Mouse (Mus musculus): ENCODE results near the gene Hdac9. TPM values are rescaled to one million over a fixed set of nuclear protein-coding genes. Genes with fewer than 3 reads are reported as not detected.
"Not testable (repeated sequence)": the region's sequence is repeated elsewhere in the genome, so short reads cannot be mapped to it uniquely, and the experiment has no call there.

Gene Hdac9
- polyA plus RNA-seq, 1 experiment from 2014 or later = 10.1 TPM

DNA sequence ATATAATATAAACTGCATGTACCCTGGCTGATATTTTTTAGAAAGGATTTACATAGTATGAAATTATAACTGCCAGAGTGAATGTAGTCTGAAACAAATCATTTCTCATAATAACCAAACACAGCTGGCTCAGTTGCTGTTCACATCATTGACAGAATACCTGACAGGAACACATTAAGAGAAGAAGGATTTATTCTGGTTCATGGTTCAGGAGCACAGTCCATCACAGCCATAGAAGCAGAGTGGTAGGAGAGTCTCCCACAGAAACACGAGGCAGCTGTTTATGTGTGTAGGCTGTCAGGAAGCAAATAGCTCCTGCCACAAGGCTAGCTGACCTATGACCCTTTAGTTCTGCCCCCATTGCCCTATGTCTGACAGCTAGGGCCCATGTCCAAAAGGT lies 803.6 kb downstream of the Hdac9 start:
- no peak for DNase-seq (ENCODE audit: low spot score)
- no peaks in the 10 kb centered on the region for H3K9me3 ChIP-seq
- no peaks in the 10 kb centered on the region for H3K36me3 ChIP-seq
- WGBS = 23% methylated on average over 1 of the region's 1 CpGs
- no peaks in the 10 kb centered on the region for H3K27me3 ChIP-seq (ENCODE audit: insufficient read depth, poor library complexity, severe bottlenecking)
- H3K4me3 ChIP-seq = no peak overlapping the region
- H3K27ac ChIP-seq = no peak overlapping the region
- no peaks in the 10 kb centered on the region for H3K4me1 ChIP-seq (replicated peaks)

DNA sequence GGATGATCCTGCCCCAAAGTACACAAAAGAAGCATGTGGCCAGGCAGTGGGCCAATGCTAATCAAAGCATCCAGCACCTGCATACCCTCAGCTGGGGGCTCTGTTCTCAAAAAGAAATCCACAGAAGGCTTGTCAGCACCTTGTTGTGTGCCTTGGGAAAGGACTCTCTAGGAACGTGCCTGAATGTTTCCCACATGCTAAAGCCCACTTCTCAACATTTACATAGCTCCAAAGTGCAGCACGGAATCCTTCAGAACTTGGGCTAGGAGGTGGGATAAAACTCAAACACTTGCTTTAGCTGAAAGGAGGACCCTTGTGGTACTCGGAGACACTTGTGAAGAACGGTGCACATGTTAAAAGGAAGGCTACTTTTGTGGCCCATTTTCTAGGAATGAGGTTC lies 823.9 kb downstream of the Hdac9 start:
- H3K27ac ChIP-seq = no peak overlapping the region
- H3K36me3 ChIP-seq = no peaks in the 10 kb centered on the region
- WGBS = 75% methylated on average over 4 of the region's 4 CpGs
- no peaks in the 10 kb centered on the region for H3K9me3 ChIP-seq
- no peaks in the 10 kb centered on the region for H3K27me3 ChIP-seq (ENCODE audit: insufficient read depth, poor library complexity, severe bottlenecking)
- no peak overlapping the region for H3K4me3 ChIP-seq
- no peak for DNase-seq (ENCODE audit: low spot score)
- no peaks in the 10 kb centered on the region for H3K4me1 ChIP-seq (replicated peaks)

DNA sequence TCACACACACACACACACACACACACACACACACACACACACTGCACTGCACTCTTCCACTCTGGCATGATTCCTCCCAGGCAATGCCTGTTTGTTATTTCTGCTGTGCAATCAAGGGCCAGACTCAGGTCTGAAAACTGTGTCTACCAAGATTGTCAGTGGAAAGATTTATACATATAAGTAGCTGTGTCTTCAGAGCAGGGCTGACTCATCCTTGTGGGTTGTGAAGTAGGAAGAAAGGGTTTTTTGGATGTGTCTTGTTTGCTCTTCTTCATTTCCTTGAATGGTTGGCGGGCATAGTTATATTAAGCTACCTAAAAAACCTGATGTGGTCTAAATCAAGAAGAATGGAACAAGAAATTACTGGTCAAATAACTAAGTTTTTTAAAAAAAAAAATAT lies 825.0 kb downstream of the Hdac9 start:
- Histone ChIP-seq H3K9me3 (no peaks in the 10 kb centered on the region), H3K4me3 (no peak overlapping the region), H3K4me1 (replicated peaks) (no peaks in the 10 kb centered on the region), H3K27ac (no peak overlapping the region), H3K36me3 (no peaks in the 10 kb centered on the region), H3K27me3 (ENCODE audit: insufficient read depth, poor library complexity, severe bottlenecking) (no peaks in the 10 kb centered on the region)
- 95% methylated on average over 1 of the region's 1 CpGs for WGBS
- DNase-seq (ENCODE audit: low spot score) = no peak

DNA sequence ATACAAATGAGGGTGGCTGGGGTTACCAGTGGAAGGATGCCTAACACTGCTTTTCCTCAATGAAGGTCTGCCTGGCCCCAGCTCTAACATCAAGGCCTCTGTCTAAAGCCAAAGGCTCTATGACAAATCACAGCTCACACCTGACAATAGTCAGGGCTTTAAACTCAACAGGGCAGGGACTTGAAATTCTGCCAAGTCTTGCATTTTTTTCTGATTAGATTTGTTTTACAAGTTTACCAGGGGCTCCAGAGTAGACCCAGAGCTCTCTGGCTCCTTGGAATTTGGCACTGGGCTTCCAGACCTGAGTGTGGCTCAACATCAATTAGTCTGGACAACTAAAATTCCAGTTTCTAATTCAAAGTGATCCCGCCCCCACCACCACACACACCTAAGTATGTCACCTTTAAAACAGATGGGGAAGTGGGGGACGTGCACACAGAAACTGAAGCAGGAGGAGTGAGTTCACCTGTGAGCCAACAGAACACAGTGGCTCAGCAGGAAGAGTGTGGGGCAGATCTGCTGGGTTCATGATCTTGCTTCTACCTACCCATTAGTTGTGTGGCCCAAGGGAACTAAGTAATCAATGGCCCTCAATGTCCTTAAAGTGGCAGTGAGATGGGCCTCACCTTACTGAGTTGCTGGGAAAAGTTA lies 829.5 kb downstream of the Hdac9 start:
- Histone ChIP-seq H3K9me3 (no peaks in the 10 kb centered on the region), H3K36me3 (no peaks in the 10 kb centered on the region), H3K4me3 (no peak overlapping the region), H3K4me1 (replicated peaks) (no peaks in the 10 kb centered on the region), H3K27ac (no peak overlapping the region), H3K27me3 (ENCODE audit: insufficient read depth, poor library complexity, severe bottlenecking) (no peaks in the 10 kb centered on the region)
- DNase-seq (ENCODE audit: low spot score) = no peak
- 88% methylated on average over 2 of the region's 2 CpGs for WGBS

DNA sequence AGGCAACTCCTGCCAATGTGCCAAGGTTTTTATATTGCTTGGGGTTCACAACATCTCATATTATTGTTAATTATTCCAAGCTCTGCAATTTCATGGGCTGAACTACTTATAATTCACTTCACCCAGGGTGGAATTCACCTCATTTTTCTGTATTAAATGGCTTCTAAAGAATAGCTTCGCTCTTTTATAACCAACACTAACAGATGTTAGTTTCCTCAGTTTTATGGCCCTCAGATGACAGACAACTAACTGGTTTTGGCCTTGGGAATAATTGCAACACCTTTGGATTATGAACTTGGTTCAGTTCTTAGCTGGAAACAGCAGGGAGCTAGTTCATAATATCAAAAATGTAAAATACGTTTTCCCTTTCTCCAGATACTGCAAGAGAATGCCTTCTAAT lies 839.9 kb downstream of the Hdac9 start:
- 91% methylated on average over 2 of the region's 2 CpGs for WGBS
- no peak for DNase-seq (ENCODE audit: low spot score)
- no peak overlapping the region for H3K4me3 ChIP-seq
- H3K9me3 ChIP-seq = no peaks in the 10 kb centered on the region
- no peaks in the 10 kb centered on the region for H3K36me3 ChIP-seq
- H3K4me1 ChIP-seq (replicated peaks) = no peaks in the 10 kb centered on the region
- no peaks in the 10 kb centered on the region for H3K27me3 ChIP-seq (ENCODE audit: insufficient read depth, poor library complexity, severe bottlenecking)
- no peak overlapping the region for H3K27ac ChIP-seq

DNA sequence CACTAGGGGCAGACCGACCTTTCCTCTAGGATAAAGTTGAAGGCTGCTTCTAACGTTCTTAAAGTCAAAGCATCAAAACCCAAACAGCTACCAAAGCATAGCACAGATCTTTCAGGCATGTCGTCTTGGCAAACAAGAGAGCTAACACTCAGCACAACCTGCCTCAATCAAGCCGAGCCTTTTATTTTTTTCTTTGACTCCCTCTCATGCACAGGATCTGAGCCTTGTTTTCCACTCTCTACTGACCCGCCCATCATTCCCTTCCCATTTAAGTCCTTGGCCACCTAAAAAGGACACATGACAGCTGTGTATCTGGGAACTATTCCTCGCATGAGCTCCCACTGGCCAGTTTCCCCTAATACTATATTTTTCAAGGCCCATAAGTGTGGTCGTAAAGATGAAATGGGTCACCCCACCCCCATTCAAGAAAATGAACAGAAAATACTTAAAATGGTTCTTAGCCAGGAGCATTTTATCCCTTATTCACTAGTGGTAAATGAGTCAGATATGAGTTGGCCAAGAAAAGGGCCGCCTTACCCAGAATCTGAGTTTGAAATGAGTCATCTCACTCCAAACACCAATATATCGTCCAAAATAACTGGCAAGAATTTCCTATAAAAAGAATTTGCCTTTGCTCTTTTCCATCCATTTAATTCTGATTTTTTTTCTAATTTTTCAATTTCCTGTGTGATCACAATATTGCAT lies 840.9 kb downstream of the Hdac9 start:
- DNase-seq (ENCODE audit: low spot score) = no peak
- H3K27me3 ChIP-seq (ENCODE audit: insufficient read depth, poor library complexity, severe bottlenecking) = no peaks in the 10 kb centered on the region
- no peaks in the 10 kb centered on the region for H3K36me3 ChIP-seq
- H3K27ac ChIP-seq = no peak overlapping the region
- H3K4me3 ChIP-seq = no peak overlapping the region
- H3K9me3 ChIP-seq = no peaks in the 10 kb centered on the region
- 79% methylated on average over 9 of the region's 9 CpGs for whole genome bisulfite sequencing
- no peaks in the 10 kb centered on the region for H3K4me1 ChIP-seq (replicated peaks)

- Histone ChIP-seq H3K27ac (no peak overlapping the region), H3K27me3 (ENCODE audit: insufficient read depth, poor library complexity, severe bottlenecking) (no peaks in the 10 kb centered on the region), H3K9me3 (no peaks in the 10 kb centered on the region), H3K4me3 (no peak overlapping the region), H3K4me1 (replicated peaks) (no peaks in the 10 kb centered on the region), H3K36me3 (no peaks in the 10 kb centered on the region)
- DNase-seq (ENCODE audit: low spot score) = no peak
- 92% methylated on average over 5 of the region's 5 CpGs for WGBS
These were observed 864.4 kb downstream of the Hdac9 start for GRCm38 (mm10) chr12:34052508-34052907.

DNA sequence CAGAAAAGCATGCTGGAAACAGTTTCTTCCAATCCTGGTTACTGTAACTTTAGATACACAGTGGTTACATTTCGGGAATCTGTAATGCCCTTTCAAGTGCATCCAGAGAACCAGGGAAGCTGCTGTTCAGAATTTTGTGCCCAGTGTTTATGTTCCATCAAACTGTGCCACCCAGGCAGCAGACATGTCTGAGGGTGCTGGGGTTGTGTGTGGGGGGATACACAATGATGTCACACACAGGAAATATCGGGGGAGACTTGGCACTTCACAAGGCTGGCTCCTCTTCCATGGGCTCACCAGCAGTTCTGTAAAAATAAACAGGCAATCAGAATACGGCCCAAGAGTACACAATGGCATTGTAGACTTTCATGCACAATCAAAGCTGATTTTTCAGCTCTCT lies 864.9 kb downstream of the Hdac9 start:
- WGBS = 69% methylated on average over 3 of the region's 3 CpGs
- no peaks in the 10 kb centered on the region for H3K27me3 ChIP-seq (ENCODE audit: insufficient read depth, poor library complexity, severe bottlenecking)
- no peaks in the 10 kb centered on the region for H3K36me3 ChIP-seq
- no peak overlapping the region for H3K27ac ChIP-seq
- H3K9me3 ChIP-seq = no peaks in the 10 kb centered on the region
- no peaks in the 10 kb centered on the region for H3K4me1 ChIP-seq (replicated peaks)
- H3K4me3 ChIP-seq = no peak overlapping the region
- DNase-seq (ENCODE audit: low spot score) = no peak

GRCm38 (mm10) chr12:34051112-34051511 lies 865.8 kb downstream of the Hdac9 start:
- H3K9me3 ChIP-seq = no peaks in the 10 kb centered on the region
- 56% methylated on average over 7 of the region's 7 CpGs for WGBS
- H3K27me3 ChIP-seq (ENCODE audit: insufficient read depth, poor library complexity, severe bottlenecking) = no peaks in the 10 kb centered on the region
- DNase-seq (ENCODE audit: low spot score) = no peak
- no peaks in the 10 kb centered on the region for H3K4me1 ChIP-seq (replicated peaks)
- no peaks in the 10 kb centered on the region for H3K36me3 ChIP-seq
- H3K27ac ChIP-seq = no peak overlapping the region
- no peak overlapping the region for H3K4me3 ChIP-seq

DNA sequence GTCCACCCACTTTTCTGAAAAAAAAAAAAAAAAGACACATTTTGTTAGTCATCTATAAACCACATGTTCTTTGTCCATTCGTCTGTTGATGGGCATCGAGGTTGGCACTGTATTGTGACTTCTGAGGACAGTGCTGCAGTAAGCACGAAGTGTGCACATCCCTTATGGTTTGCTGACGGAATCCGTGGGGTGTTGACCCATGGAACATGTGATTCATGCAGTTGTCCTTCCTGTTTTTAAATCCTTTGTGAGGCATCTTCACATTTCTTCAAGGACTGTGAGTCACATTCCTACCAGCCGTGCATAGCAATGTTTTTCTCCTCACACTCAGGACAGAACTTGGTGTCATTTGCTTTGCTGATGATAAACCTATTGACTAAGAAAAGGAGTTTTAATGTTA lies 875.9 kb downstream of the Hdac9 start:
- 86% methylated on average over 6 of the region's 6 CpGs for WGBS

GRCm38 (mm10) chr12:34040061-34040460 lies 876.8 kb downstream of the Hdac9 start:
- 82% methylated on average over 7 of the region's 7 CpGs for WGBS
- Histone ChIP-seq H3K27me3 (ENCODE audit: insufficient read depth, poor library complexity, severe bottlenecking) (no peaks in the 10 kb centered on the region), H3K4me3 (no peak overlapping the region), H3K4me1 (replicated peaks) (no peaks in the 10 kb centered on the region), H3K36me3 (no peaks in the 10 kb centered on the region), H3K9me3 (no peaks in the 10 kb centered on the region), H3K27ac (no peak overlapping the region)
- no peak for DNase-seq (ENCODE audit: low spot score)

More for the DNA sequence above, 875.9 kb downstream of the Hdac9 start:
- no peak for DNase-seq (ENCODE audit: low spot score)
- Histone ChIP-seq H3K4me3 (no peak overlapping the region), H3K27me3 (ENCODE audit: insufficient read depth, poor library complexity, severe bottlenecking) (no peaks in the 10 kb centered on the region), H3K4me1 (replicated peaks) (no peaks in the 10 kb centered on the region), H3K9me3 (no peaks in the 10 kb centered on the region), H3K36me3 (no peaks in the 10 kb centered on the region), H3K27ac (no peak overlapping the region)

GRCm38 (mm10) chr12:34009796-34010195 lies 907.1 kb downstream of the Hdac9 start:
- not testable (repeated sequence) for H3K27ac ChIP-seq; H3K27me3 ChIP-seq (ENCODE audit: insufficient read depth, poor library complexity, severe bottlenecking); H3K4me3 ChIP-seq; H3K36me3 ChIP-seq; DNase-seq (ENCODE audit: low spot score); H3K4me1 ChIP-seq (replicated peaks); H3K9me3 ChIP-seq
- 83% methylated on average over 1 of the region's 1 CpGs for WGBS

All from hindbrain, embryonic 10.5 days (tissue).